Mouse (Mus musculus) olfactory bulb, adult 2 months (tissue): ENCODE data around the gene Tatdn3.

Experiments used
- CTCF ChIP-seq: fragments of 200-500 bp; IDR thresholded peaks from 2 replicates; pipeline ENCODE4 v1.5.1; 2012; ENCODE audit warnings: low read depth, mild to moderate bottlenecking, low read length, moderate library complexity; ENCODE audit not compliant: insufficient read depth
- POLR2A ChIP-seq: fragments of 200-500 bp; IDR thresholded peaks from 2 replicates; pipeline ENCODE4 v1.6.1; 2012; ENCODE audit warnings: mild to moderate bottlenecking, low read depth, low read length, moderate library complexity; ENCODE audit not compliant: insufficient read depth

DNA sequence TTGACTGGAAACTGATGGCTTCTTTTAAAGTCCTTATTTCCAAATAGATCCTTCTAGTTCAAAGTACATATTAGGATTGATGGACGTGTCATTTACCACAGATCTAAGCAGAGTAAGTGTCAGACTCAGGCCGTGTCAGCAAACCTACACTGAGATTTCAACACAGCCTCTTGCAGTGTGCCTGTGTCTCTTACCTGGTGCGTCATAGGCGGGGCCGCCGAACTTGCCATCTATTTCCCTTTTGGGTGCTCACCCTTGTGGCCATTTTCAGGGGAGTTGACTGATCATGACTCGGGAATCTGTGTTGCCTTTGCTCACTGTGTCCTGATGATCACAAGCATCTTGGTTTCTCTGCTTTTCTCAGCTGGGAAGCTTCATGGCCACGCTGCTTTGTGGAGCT is 20.5 kb upstream of the Tatdn3 start:
- no peak for TF ChIP-seq CTCF
- TF ChIP-seq POLR2A: no peak
